Mouse (Mus musculus) cerebellum, adult 9-11 months (tissue): Measurements from ENCODE around the gene Cdc42.
A peak's percentile ranks its signal among the peaks of the same experiment; 100 is the strongest.

Experiments
- DNase-seq: peaks from one replicate; pipeline ENCODE4 v3.0.0; 2022

Gene Cdc42

DNA sequence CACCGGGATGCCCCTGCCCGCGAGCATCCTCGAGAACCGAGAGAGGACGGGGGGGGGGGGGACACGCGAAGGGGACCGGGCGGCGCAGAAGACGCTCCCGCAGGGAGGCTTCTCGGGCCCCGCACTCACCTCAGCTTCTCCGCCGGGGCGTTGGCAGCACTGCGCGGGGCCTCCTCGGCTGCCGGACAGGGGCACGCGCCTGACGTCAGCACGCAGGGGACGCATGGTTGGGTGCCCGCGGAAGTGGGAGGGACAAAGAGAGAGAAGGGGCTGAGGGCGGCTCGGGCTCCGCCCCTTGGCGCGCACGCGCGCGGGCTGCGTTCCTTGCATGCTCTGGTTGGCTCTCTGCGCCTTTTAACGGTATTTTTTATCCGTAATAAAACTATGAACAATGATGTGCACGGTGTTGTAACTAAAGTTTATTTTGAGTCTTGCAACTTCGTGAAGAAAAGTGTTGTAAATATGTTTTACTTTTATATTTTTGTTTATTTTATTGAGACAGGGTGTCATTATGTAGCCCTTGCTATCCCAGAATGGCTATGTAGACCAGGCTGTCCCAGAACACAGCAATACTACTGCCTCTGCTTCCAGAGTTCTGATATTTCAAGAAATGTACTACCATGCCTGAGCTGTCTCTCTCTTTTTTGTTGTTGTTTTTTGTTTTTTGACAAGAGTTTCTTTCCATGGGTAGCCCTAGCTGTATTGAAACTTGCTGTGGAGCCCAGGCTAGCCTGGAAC is at the start of gene Cdc42:
Cdc42 (minus strand) TSS at position 204 of the 738 bp plus-strand sequence.
- peak; percentile 99 for DNase-seq

DNA sequence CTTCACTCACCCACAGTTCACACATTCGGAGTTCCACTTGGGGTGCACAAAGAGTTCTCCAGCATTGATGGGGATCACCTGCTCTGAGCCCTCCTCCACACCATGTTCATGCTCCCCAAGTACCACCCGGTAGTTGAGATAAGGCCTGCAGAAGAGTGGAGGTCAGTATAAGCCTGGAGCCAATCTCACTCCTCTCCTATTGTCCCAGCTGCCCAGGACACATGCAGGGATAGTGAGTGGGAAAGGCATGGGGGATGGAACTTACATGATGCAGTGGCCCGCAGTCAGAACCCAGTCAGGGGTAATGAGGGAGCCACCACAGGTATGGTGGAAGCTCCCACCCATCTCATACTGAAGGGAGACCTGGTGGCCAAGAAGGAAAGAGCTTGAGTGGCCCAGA is 48.1 kb upstream of the Cdc42 start:
- DNase-seq = no peak

DNA sequence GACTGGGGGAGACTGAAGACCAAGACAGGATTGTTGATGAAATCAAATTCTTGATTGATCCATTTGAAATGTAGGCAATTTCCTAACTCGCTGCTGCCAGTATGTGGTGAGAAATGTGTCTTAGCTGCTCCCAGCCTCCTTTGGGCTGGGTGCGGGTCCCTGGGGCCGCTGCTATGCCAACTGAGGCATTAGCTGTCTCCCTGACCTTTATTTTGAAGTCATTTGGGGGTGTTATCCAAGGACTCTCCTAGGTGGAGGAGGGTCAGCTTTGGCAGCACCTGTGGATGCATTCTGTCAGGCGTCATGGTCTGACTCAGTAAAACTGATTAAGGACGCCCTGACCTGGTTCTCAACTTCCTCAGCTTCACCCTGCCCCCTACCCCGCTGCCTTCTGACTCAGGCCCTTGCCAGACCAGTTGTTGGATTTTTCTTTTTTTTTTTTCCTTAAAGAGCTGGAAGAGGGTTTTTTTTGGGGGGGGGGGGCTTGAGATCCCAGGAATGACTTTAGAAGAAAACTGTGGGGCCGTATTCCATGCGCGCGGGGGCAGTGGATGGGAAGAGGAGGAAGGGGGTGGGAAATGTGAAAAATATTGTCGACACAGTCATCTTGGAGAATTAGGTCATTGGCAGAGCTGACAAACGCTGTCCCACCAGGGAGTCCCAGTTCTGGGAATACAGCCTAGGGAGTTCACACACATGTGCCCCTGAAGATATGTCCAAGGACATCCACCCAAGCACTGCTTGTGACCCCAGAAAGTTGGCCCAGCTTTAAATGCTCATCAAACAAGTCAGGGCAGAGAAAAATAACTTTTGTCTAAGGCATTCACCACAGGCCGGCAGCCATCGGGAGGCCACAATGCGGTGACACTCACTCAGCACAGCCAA is 39.4 kb upstream of the Cdc42 start:
- peak; percentile 77 for DNase-seq

DNA sequence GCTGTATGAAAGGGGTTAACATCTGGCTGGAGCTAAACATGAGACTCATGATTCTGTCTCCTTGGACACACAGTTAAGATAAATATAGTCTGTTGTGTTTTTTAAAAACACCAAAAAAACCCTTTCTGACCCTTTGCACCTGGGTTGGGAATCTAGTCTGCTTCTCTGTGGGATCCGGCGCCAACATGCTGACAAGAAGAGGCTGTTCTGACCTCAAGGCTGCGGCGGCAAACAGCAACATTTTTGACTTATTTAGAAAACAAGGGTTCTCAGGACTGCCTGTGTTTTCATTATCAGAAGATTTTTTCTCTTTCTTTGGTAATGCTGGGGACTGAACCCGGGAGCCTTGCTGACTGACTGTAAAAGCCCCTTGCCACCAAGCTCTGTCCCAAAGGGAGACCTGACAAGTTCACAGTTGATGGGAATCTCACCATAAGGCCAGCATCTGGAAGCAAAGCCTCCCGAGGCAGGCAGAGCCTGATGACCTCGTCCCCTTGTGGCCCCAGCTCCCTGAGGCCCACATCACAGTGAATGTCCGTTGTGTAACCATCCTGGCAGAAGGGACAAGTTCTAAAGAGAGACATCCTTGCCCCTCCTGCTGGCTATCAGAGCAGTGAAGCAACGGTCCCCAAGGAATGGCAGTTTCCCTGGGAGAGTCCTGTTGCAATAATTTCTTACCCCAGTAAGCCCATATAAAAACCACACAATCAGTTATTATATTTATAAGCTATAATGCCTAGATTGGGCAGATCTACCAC is 36.0 kb upstream of the Cdc42 start:
- DNase-seq = no peak

DNA sequence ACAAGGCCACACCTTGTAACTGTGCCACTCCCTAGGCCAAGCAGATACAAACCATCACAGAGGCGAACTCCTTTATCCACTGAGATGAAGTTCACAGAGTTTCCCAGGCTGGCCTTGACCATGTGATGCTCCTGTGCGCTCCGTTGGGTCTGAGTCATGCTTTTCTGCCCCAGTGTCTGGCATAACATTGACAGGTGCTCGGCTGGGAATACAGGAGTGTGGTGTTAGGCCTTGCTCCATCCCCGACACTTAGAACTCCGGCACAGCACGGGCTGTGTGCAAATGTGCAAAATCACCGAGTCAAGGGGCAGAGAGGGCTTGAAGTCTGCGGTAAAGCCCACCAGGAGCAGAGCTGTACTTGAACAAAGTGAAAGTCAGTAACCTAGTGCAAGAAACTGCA is 35.4 kb upstream of the Cdc42 start:
- no peak for DNase-seq

DNA sequence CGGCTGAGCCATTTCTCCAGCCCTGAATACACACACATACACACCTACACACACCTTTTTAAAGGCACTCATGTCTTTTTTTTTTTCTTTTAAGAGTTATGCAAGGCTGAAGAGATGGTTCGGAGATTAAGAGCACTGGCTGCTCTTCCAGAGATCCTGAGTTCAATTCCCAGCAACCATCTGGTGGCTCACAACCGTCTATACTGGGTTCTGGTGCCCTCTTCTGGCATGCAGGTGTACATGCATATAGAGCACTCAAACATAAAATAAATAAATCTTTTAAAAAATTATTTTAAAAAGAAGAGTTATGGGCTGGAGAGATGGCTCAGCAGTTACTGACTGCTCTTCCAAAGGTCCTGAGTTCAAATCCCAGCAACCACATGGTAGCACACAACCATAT is 33.8 kb upstream of the Cdc42 start:
- DNase-seq = no peak

DNA sequence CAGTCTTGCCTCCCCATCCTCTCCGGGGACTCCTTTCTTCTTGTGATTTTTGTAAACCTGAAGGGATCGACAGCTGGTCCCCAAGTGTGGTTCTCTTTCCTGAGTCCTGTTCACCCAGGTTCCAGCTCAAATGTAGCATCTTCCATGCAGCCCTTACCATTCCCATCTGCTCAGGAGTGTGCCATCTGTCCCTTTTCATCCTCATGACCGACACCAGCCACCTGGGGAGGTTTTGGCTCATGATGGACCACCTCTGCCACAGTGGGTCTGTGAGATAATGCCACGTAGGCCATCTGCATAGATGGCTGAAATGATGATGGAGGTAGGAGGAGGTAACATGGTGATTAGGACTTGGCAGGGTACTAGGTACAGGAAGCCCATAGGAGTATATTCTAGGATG is 32.7 kb upstream of the Cdc42 start:
- DNase-seq = peak; percentile 63

DNA sequence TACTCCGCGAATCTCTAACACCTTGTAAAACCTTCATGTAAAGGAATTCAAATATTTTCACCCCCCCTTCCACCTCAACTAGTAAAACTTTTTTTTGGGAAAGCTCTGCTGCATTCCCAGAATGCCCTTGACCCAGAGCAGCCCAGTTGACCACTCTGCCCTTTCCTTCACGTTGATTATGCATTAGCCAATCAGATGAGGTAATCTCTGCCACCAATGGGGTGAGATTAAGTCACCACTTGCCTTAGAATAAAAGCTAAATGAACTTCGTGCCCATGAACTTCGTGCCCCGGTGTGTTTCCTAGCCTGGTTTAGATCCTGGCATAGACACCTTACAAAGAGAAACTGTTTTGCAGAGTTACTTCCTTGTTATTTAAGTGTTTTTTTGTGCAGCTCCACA is 31.5 kb upstream of the Cdc42 start:
- DNase-seq = no peak

DNA sequence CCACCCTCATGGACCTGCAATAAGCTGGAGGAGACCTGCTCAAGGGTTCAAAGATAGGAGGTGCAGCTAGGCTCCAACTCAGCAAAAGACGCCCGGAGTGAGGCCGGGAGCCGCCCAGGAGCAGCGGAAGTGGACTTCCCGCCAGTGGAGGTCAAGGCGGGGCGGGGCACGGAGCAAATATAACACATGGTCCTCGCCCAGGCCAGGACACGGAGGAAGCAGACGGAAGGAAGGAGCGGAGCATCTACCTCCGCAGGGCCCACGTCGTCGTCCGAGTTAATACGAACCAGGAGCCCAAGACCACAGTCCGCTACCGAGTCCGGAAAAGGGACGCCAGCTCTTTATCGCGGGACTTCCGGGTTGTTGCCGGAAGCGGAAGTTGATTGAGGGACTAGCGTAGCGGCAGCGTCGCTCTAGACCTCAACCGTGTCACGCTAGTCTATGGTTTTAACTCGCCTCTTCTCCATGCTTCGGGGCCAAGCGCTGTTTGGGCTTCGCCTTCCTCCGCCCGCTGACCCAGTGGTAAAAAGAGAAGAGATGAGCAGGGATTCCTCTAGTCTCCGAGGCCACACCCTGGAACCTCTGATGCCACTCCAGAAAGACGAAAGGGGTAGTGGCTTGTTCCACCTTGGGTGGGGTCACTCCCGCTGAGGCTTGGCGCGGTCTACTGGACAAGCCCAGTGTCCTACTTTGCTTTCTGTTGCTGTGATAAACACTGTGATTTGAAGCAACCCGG is 30.7 kb upstream of the Cdc42 start:
- DNase-seq = peak; percentile 90

DNA sequence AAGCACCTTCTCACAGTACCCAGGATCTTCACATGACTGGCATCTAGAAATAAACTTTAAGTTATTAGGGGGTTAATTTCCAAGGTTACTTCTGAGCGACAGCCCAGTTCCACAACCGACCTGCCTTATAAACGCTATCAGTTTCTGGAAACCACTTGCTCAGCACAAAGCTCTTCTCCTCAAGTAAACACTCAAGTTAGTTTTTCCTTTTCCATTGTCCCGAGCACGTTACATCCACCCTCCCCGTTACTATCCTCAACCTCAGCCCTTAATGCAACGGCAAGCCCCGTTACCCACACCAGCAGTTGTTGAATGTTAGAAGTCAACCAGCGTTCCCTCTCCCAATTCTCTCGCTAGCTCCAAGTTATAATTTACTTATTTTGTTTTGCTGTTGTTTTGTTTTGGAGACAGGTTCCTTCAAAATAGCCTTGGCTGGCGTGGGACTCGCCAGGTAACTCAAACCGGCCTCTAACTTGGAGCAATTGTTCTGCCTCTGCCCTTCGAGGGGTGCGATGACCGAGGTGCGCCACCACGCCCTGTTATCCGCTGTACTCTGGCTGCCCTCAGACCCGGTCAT is 30.1 kb upstream of the Cdc42 start:
- DNase-seq = no peak

DNA sequence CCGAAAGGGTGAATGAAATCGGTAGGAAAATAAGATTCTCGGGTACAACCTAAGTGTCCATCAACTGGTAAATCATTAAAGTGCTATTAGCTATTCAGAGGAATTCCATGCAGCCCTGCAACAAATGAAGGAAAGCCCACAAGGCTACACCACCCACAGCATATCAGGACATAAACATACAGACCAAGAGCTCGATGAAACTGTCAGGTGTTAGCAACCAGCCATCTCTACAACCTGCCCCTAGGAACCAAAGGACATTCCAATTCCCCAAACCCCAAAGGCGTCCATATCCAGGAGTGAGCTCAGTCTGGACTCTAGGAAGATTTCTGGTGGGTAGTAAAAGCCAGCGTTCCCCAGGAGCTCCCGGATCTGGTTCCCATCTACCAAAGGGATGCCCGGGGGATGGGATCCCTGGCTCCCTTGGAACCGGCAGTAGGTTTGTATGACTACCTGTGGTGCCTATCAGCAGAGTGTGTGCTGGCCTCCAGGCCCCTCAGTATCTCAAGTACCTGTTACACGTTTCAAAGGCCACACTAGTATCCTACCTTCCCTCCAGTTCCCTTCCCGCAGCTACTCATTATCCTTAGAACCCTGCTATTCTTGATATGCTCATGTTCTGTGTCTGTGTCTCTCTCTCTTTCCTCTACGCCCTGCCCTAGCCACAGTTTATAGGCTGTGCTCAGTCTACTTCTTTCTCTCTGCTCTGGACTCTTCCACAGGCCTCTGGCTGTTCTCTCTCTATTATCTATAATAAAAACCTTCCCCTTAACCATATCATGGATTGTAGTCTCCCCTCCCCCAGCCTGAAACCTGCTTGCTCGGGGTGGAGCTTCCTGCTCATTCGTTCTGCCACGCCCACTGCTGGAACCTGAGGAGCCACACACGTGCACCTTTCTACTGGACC is 23.4 kb upstream of the Cdc42 start:
- peak; percentile 14 for DNase-seq

DNA sequence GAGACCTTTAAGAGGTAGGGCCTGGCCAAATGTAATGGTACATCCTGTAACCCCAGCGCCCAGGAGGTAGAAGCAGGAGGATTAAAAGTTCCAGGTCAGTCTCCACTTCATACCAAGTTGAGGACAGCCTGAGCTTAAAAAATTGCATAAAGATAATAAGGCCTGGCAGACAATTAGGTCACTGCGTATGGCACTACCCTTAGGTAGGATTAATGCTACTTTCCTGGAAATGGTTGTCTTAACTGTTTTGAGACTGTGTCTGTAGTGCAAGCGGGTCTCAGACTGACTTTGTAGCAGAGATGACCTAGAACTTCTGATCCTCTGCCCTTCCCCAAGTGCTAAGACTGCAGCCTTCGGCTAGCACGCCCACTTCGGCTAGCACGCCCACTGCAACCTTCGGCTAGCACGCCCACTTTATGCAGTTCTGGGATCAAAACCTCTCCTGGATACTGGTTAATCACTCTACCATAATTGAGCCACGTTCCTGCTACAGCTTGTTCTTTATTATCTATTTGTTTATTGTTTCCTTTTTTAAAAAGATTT is 22.3 kb upstream of the Cdc42 start:
- DNase-seq = peak; percentile 5

DNA sequence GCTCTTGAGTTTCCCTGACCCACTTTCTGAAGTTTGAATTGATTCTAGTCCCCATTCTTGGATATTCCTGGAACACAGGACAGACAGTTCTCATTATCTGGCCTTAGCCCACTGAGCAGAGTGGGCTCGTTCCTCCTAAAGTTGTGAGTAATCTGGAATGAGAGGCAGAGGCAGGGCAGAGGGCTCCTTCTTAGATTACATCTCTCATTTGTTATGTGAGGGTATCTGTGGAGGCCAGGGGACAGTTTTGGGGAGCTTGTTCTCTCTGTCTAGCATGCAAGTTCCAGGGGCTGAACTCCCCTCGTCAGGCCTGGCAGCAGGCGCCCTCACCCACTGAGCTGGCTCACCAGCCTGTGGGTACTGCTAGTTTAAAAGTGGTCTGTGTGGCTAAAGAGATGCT is 21.6 kb upstream of the Cdc42 start:
- DNase-seq = no peak

DNA sequence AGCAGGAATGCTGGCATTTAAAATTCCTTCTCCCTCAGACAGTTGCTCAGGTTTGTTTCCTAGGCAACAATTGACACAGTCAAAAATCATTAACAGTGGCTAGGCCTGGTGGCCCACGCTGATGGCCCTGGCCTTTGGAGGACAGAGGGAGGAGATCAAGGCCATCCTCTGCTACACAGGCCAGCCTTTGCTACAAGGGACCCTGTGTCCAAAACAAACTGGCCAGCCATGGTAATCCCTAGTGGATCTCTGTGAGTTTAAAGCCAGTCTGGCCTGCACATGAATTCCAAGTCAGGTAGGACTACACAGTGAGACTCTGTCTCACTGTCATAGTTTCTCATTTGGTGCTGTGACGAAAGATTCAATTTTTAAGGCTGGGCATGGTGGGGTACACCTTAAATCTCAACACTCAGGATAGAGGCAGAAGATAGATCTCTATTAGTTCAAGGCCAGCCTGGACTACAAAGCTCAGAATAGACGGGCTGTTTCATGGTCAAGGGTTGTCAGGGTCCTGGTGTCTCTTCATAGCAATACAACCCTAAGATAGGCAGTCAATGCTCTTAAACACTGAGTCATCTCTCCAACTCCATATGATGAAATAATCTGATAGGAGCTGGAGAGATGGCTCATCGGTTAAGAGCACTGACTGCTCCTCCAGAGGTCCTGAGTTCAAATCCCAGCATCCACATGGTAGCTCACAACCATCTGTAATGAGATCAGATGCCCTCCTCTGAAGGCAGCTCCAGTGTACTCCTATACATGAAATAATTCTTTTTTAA is 20.2 kb upstream of the Cdc42 start:
- DNase-seq = no peak

DNA sequence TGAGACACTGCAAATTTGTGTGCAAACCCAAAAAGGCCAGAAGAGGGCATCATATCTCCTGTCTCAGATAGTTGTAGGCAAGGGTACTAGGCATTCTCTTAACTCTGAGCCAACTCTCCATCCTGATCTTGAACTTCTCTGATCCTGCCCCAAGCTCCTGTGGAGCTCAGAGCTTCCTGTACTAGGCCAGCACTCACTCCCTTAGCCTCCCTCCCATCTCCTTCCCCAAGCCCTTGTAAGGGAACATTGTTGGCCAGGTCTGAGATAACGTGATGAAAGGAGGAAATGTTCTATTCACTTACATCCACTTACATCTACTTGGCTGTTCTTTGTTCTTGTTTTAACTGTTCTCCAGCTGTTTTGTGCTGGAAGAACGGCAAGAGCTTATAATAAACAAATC is 19.3 kb upstream of the Cdc42 start:
- no peak for DNase-seq

DNA sequence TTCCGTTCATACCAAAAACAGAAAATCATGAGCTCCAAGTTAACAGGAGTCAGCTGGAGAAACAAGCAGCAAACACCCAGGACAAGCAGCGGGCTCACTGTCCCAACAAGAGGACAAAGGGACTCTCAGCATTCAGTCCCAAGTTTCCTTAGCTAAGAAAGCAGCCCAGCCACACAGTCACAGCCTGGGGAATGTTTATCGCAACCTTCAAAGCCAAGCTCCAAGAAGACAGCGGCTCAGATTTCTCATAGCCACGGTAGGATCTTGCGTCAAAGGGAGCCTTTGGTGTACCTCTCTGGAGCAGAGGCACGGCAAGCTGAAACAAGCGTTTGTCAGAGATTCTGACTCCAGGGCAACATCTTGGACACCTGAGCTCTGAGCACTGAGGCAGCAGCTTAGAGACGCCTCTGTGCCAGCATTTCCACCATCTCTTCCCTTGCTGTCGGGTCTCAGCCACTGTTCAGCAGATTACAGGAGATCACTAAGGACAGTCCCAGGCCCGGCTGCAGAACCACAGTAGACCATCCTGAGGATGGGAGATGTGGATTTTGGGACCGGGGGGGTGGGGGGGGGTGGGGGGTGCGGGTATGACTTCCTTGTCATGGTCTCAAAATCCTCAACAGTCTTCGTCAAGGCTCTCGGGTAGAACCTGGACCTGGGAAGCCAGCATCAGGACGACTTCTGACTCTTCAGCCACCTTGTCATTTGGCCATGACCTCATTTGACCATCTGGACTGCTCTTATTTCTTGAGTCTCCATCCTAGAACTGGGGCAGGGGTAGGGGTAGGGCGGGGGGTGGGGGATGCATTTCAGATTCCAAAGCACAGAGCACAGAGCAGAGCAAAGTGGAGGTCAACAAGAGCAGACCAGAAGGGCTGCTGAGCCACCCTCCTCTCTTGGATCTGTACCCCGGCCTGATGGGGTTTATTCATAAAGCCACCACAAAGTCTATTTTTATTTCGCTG is 18.1 kb upstream of the Cdc42 start:
- DNase-seq = peak; percentile 53

DNA sequence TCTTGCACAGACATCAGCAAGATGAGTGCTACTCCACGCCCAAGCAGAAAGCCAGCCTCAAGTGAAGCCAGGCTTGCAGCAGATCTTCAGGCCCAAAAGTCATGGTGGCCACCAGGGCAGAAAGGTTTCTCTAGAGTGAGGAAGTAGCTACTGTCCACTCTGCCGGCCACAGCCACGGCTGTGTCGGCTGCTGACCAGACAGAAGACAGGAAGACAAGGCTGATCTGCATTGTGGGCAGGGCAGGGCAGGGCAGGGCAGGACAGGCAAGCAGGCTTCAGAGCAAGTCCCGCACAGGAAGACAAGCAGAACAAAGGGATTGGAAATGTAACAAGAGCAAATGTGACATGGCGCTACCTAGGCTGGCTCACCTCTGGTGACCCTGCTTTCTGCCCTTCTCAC is 16.2 kb upstream of the Cdc42 start:
- no peak for DNase-seq

DNA sequence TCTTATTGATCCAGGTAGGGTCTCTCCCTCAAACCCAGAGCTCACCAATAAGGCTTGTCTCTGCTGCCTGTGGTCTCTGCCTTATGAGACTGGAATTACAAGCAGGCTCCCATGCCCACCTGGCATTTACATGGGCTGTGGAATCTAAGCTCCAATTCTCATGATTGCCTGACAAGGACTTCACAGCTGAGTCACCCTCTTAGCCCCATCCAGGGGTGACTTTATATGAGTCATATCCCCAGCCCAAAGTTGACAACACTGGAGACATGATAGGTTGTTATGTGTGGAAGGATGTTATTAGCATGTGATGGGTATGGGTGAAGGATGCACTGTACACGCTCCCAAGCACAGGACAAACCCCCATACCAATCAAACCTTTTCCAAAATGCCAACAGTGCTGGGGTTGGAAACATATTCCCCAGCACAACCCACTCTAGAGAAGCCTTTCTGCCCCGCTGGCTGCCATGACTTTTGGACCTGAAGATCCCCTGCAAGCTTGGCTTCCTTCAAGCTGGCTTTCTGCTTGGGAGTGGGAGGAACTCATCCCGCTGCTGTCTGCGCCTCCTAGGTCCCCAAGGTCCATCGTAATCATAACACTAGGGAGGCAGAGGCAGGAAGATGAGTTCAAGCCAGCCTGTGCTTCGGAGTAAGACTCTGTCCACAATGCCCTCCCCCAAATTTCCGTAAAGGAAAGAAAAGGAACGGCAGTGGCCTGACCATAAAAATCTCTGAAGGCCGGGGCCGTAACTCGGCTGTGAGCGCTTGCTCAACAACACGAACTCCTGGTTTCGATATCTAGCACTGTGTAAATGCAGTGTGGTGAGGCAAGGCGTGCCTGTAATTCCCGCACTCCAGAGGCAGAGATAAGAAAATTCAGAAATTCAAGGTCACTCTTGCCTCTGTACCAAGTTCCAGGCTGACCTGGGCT is 14.3 kb upstream of the Cdc42 start:
- no peak for DNase-seq
